Mouse (Mus musculus) MEL (cell line): ENCODE data around the gene Il6ra. TPM values are rescaled to one million over a fixed set of nuclear protein-coding genes. Genes with fewer than 3 reads are reported as not detected.

Experiments
- DNase-seq: peaks from one replicate; pipeline ENCODE4 v3.0.0; 2011; ENCODE audit warnings: low read depth, low spot score
- H3K27ac ChIP-seq: 2 replicates; pipeline ENCODE4 v1.5.1; 2012; ENCODE audit warnings: low read depth, mild to moderate bottlenecking, control low read depth, low read length, moderate library complexity; ENCODE audit not compliant: control insufficient read depth
- H3K27me3 ChIP-seq, 2 experiments: fragments of 150-350 bp in 1 of 2; sonication (generic) in 1 of 2; 2 replicates each; pipeline ENCODE4 v1.6.1; 2012; ENCODE audit warnings: low read length in 2 of 2, mild to moderate bottlenecking in 2 of 2, improper control_type of control experiment in 1 of 2, moderate library complexity in 1 of 2; ENCODE audit not compliant: insufficient read depth in 2 of 2, control insufficient read depth in 1 of 2
- H3K36me3 ChIP-seq, 2 experiments: 2 replicates each; pipeline ENCODE4 v1.6.1; 2012 to 2014; ENCODE audit warnings: low read length in 2 of 2, improper control_type of control experiment in 1 of 2, inconsistent platforms in 1 of 2, mild to moderate bottlenecking in 1 of 2; ENCODE audit not compliant: insufficient read depth in 2 of 2, control insufficient read depth in 1 of 2
- H3K4me1 ChIP-seq, 2 experiments: fragments of 150-350 bp in 1 of 2; sonication (generic) in 1 of 2; 2 replicates each; pipeline ENCODE4 v1.6.1; 2012; ENCODE audit warnings: low read length in 2 of 2, improper control_type of control experiment in 1 of 2, mild to moderate bottlenecking in 1 of 2; ENCODE audit not compliant: insufficient read depth in 2 of 2, control insufficient read depth in 1 of 2
- H3K4me3 ChIP-seq, 2 experiments: fragments of 150-350 bp in 1 of 2; sonication (generic) in 1 of 2; 2 replicates each; pipeline ENCODE4 v1.5.1; 2012; ENCODE audit warnings: low read depth in 2 of 2, low read length in 2 of 2, mild to moderate bottlenecking in 2 of 2, moderate library complexity in 2 of 2, control low read depth in 1 of 2, improper control_type of control experiment in 1 of 2; ENCODE audit not compliant: control insufficient read depth in 1 of 2, insufficient read depth in 1 of 2
- H3K79me2 ChIP-seq: 2 replicates; pipeline ENCODE4 v1.6.1; 2012; ENCODE audit warnings: mild to moderate bottlenecking, low read length, moderate library complexity; ENCODE audit not compliant: control insufficient read depth, poor library complexity, insufficient read depth
- H3K9ac ChIP-seq: 2 replicates; pipeline ENCODE4 v1.6.1; 2012; ENCODE audit warnings: low read depth, mild to moderate bottlenecking, control low read depth, low read length, moderate library complexity; ENCODE audit not compliant: control insufficient read depth, poor library complexity, severe bottlenecking
- H3K9me3 ChIP-seq: fragments of 150-350 bp; sonication (generic); replicated peaks from 2 replicates; pipeline ENCODE4 v1.6.1; 2012; ENCODE audit warnings: mild to moderate bottlenecking, low read length, improper control_type of control experiment, moderate library complexity; ENCODE audit not compliant: insufficient read depth
- CHD1 ChIP-seq: IDR thresholded peaks from 2 replicates; pipeline ENCODE4 v1.6.1; 2012; ENCODE audit warnings: low read depth, mild to moderate bottlenecking, inconsistent platforms, low read length, improper control_type of control experiment
- CTCF ChIP-seq, 3 experiments: IDR thresholded peaks in 2 of 3; conservative IDR thresholded peaks in 1 of 3; 2 replicates each; pipeline ENCODE4 v1.5.1; 2011 to 2012; ENCODE audit warnings: low read length in 3 of 3, low read depth in 2 of 3, mild to moderate bottlenecking in 2 of 3, improper control_type of control experiment in 1 of 3, inconsistent platforms in 1 of 3, mixed read lengths in 1 of 3, moderate library complexity in 1 of 3; ENCODE audit not compliant: control insufficient read depth in 1 of 3, insufficient read depth in 1 of 3, poor library complexity in 1 of 3, severe bottlenecking in 1 of 3
- ELF1 ChIP-seq: IDR thresholded peaks from 2 replicates; pipeline ENCODE4 v1.6.1; 2014; ENCODE audit warnings: low read depth, mild to moderate bottlenecking, inconsistent platforms, low read length, improper control_type of control experiment, moderate library complexity
- EP300 ChIP-seq, 2 experiments: IDR thresholded peaks; 2 replicates each; pipeline ENCODE4 v1.6.1; 2011; ENCODE audit warnings: improper control_type of control experiment in 2 of 2, low read length in 2 of 2, low read depth in 1 of 2, mild to moderate bottlenecking in 1 of 2
- GABPA ChIP-seq: IDR thresholded peaks from 2 replicates; pipeline ENCODE4 v1.6.1; 2012; ENCODE audit warnings: low read depth, mild to moderate bottlenecking, inconsistent platforms, low read length, improper control_type of control experiment, moderate library complexity
- GATA1 ChIP-seq: IDR thresholded peaks from 2 replicates; pipeline ENCODE4 v1.6.1; 2011; ENCODE audit warnings: low read depth, low read length, improper control_type of control experiment
- HCFC1 ChIP-seq: IDR thresholded peaks from 2 replicates; pipeline ENCODE4 v1.6.1; 2012; ENCODE audit warnings: low read depth, mild to moderate bottlenecking, inconsistent platforms, low read length, improper control_type of control experiment, moderate library complexity
- MAX ChIP-seq: IDR thresholded peaks from 2 replicates; pipeline ENCODE4 v1.6.1; 2011; ENCODE audit warnings: low read length, improper control_type of control experiment
- MXI1 ChIP-seq: IDR thresholded peaks from 2 replicates; pipeline ENCODE4 v1.6.1; 2011; ENCODE audit warnings: mild to moderate bottlenecking, low read depth, low read length, improper control_type of control experiment
- NELFE ChIP-seq: IDR thresholded peaks from 2 replicates; pipeline ENCODE4 v1.6.1; 2011; ENCODE audit warnings: low read depth, low read length, improper control_type of control experiment
- RAD21 ChIP-seq: IDR thresholded peaks from 2 replicates; pipeline ENCODE4 v1.6.1; 2011; ENCODE audit warnings: mild to moderate bottlenecking, low read depth, low read length, improper control_type of control experiment
- TAL1 ChIP-seq: IDR thresholded peaks from 2 replicates; pipeline ENCODE4 v1.6.1; 2012; ENCODE audit warnings: mild to moderate bottlenecking, inconsistent platforms, low read length, moderate library complexity, mixed read lengths
- UBTF ChIP-seq: IDR thresholded peaks from 2 replicates; pipeline ENCODE4 v1.6.1; 2012; ENCODE audit warnings: low read depth, mild to moderate bottlenecking, inconsistent platforms, low read length, improper control_type of control experiment, moderate library complexity, borderline replicate concordance; ENCODE audit not compliant: insufficient read depth
- ZKSCAN1 ChIP-seq: IDR thresholded peaks from 2 replicates; pipeline ENCODE4 v1.6.1; 2012; ENCODE audit warnings: low read depth, mild to moderate bottlenecking, inconsistent platforms, low read length, improper control_type of control experiment, moderate library complexity
- ZMIZ1 ChIP-seq: IDR thresholded peaks from 2 replicates; pipeline ENCODE4 v1.6.1; 2012; ENCODE audit warnings: low read depth, mild to moderate bottlenecking, inconsistent platforms, low read length, improper control_type of control experiment, moderate library complexity
- ZNF384 ChIP-seq: IDR thresholded peaks from 2 replicates; pipeline ENCODE4 v1.6.1; 2012; ENCODE audit warnings: low read depth, mild to moderate bottlenecking, inconsistent platforms, low read length, improper control_type of control experiment
- polyA plus RNA-seq, 2 experiments: library from polyadenylated mRNA; stranded (reverse) in 1 of 2; unstranded in 1 of 2; fragments of >175 nt in 1 of 2; fragments of >200 nt in 1 of 2; gene quantifications; 2 replicates each; pipeline versions ENCODE4 v1.2.1 to v1.2.4; 2012; ENCODE audit warnings: low replicate concordance in 2 of 2, low read depth in 1 of 2; ENCODE audit not compliant: insufficient read length in 2 of 2, insufficient read depth in 1 of 2, missing spikeins in 1 of 2
- total RNA-seq: library from RNA; depleted of rRNA; stranded (reverse); fragments of 300-350 nt; gene quantifications from 2 replicates; pipeline ENCODE4 v1.2.3, GENCODE M21; 2012

Gene Il6ra
- total and polyA plus RNA-seq, 3 experiments = 0.15 to 3.4 TPM; not detected in 1

GRCm38 (mm10) chr3:89835362-89835761 lies 77.6 kb downstream of the Il6ra start:
- no peak overlapping the region for H3K4me3 ChIP-seq
- no peaks in the 10 kb centered on the region for H3K79me2 ChIP-seq
- no peaks in the 10 kb centered on the region for H3K36me3 ChIP-seq
- no peaks in the 10 kb centered on the region for H3K9me3 ChIP-seq
- no peak overlapping the region for H3K27ac ChIP-seq
- H3K27me3 ChIP-seq = no peaks in the 10 kb centered on the region
- no peak for TF ChIP-seq GABPA
- no peak for TF ChIP-seq TAL1
- TF ChIP-seq ZNF384 = no peak
- no peak for TF ChIP-seq ELF1
- no peak for TF ChIP-seq HCFC1
- no peak for TF ChIP-seq GATA1
- TF ChIP-seq ZKSCAN1 = no peak
- TF ChIP-seq ZMIZ1 = no peak
- TF ChIP-seq NELFE = no peak
- no peak for TF ChIP-seq CHD1
- no peak for TF ChIP-seq MXI1
- no peak overlapping the region for H3K9ac ChIP-seq
- no peak for DNase-seq
- 0 out of 4 replicates have a peak, but pooled peaks cover 0 to 3% of the 10 kb centered on the region in 2 experiments for H3K4me1 ChIP-seq

- H3K27me3 ChIP-seq = no peaks in the 10 kb centered on the region
- no peak for TF ChIP-seq MAX
- no peak for TF ChIP-seq EP300 (IDR thresholded peaks at IDR 0.05; ENCODE audit: low read depth in 1 of 2, low read length in 2 of 2)
- TF ChIP-seq CTCF (IDR thresholded peaks at IDR 0.05 in 2 of 3, conservative IDR thresholded peaks at IDR 0.05 in 1 of 3; ENCODE audit: control insufficient read depth in 1 of 3, insufficient read depth in 1 of 3, low read depth in 2 of 3, low read length in 3 of 3, poor library complexity in 1 of 3, severe bottlenecking in 1 of 3) = no peak
Measured at GRCm38 (mm10) chr3:89830815-89831591, 82.0 kb downstream of the Il6ra start, which contains the start of gene She. Gene She, plus strand, starts transcription at chr3:89831370.

GRCm38 (mm10) chr3:89826295-89826694 lies 86.7 kb downstream of the Il6ra start:
- Histone ChIP-seq H3K79me2 (no peaks in the 10 kb centered on the region; the same call in 1 of the 2 replicates), H3K27me3 (no peaks in the 10 kb centered on the region), H3K36me3 (peaks cover 0 to 33% of the 10 kb centered on the region in 2 experiments; a peak in 2 of 4 replicates), H3K9me3 (no peaks in the 10 kb centered on the region), H3K9ac (no peak overlapping the region), H3K4me3 (no peak overlapping the region), H3K27ac (no peak overlapping the region), H3K4me1 (peaks cover 17 to 27% of the 10 kb centered on the region in 2 experiments)
- TF ChIP-seq RAD21 = no peak
- no peak for TF ChIP-seq CTCF (IDR thresholded peaks at IDR 0.05 in 2 of 3, conservative IDR thresholded peaks at IDR 0.05 in 1 of 3; ENCODE audit: control insufficient read depth in 1 of 3, insufficient read depth in 1 of 3, low read depth in 2 of 3, low read length in 3 of 3, poor library complexity in 1 of 3, severe bottlenecking in 1 of 3)
- TF ChIP-seq UBTF = no peak
- no peak for TF ChIP-seq MAX
- no peak for DNase-seq

More at GRCm38 (mm10) chr3:89830815-89831591, 82.0 kb downstream of the Il6ra start, which contains the start of gene She:
- Histone ChIP-seq H3K79me2 (no peaks in the 10 kb centered on the region), H3K9ac (no peak within 1 kb of the TSS), H3K4me1 (0 out of 4 replicates have a peak, but pooled peaks cover 0 to 3% of the 10 kb centered on the region in 2 experiments), H3K9me3 (no peaks in the 10 kb centered on the region), H3K4me3 (no peak within 1 kb of the TSS), H3K36me3 (no peaks in the 10 kb centered on the region), H3K27ac (no peak within 1 kb of the TSS)
- DNase-seq = no peak
